Mouse (Mus musculus): ENCODE data around the gene Prune2. TPM values are rescaled to one million over a fixed set of nuclear protein-coding genes. Genes with fewer than 3 reads are reported as not detected.

Prune2 gene
- total and polyA plus RNA-seq, 3 experiments, result not detected

DNA sequence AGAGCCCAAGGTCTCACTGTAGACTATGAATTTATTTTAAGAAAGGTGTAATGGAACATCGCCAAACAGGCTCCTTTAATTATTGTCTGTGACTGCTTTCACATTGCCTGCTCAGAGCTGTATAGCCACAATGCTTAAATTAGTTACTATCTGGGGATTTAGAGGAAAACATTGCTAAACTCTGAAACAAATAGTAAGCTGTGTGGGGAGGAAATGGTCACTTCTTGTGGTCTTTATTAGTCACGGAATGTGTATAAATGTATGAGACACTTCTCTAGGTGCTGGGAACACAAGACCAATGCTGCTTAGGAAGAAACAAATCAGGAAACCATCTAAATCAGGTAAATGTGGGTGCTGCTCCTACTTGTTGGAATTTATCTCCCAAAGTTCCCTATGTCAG lies 317.1 kb downstream of the Prune2 start:
- H3K27ac ChIP-seq (ENCODE audit: control insufficient read depth, low read depth, low read length), result no peak overlapping the region
- no peaks in the 10 kb centered on the region for H3K79me2 ChIP-seq (ENCODE audit: control insufficient read depth, insufficient read depth, low read length, poor library complexity)
- H3K9ac ChIP-seq (ENCODE audit: control insufficient read depth, low read depth, low read length, poor library complexity, severe bottlenecking), result no peak overlapping the region
- DNase-seq (ENCODE audit: low read depth, low spot score), result no peak
- no peak overlapping the region for H3K4me3 ChIP-seq (ENCODE audit: control insufficient read depth in 1 of 2, insufficient read depth in 1 of 2, low read depth in 2 of 2, low read length in 2 of 2)
- H3K36me3 ChIP-seq (ENCODE audit: control insufficient read depth in 1 of 2, insufficient read depth in 2 of 2, low read length in 2 of 2), result no peaks in the 10 kb centered on the region
- no peaks in the 10 kb centered on the region for H3K9me3 ChIP-seq (replicated peaks; ENCODE audit: insufficient read depth, low read length)
- H3K27me3 ChIP-seq (ENCODE audit: control insufficient read depth in 1 of 2, insufficient read depth in 2 of 2, low read length in 2 of 2), result no peaks in the 10 kb centered on the region
- TF ChIP-seq CTCF (IDR thresholded peaks at IDR 0.05 in 2 of 3, conservative IDR thresholded peaks at IDR 0.05 in 1 of 3; ENCODE audit: control insufficient read depth in 1 of 3, insufficient read depth in 1 of 3, low read depth in 2 of 3, low read length in 3 of 3, poor library complexity in 1 of 3, severe bottlenecking in 1 of 3) (no peak), NRF1 (IDR thresholded peaks at IDR 0.05; ENCODE audit: insufficient read depth, low read depth, low read length, poor library complexity, severe bottlenecking) (no peak), UBTF (IDR thresholded peaks at IDR 0.05; ENCODE audit: borderline replicate concordance, insufficient read depth, low read depth, low read length) (no peak), USF2 (IDR thresholded peaks at IDR 0.05; ENCODE audit: borderline replicate concordance in 1 of 2, insufficient read depth in 1 of 2, low read depth in 1 of 2, low read length in 2 of 2) (no peak), EP300 (IDR thresholded peaks at IDR 0.05; ENCODE audit: low read depth in 1 of 2, low read length in 2 of 2) (no peak), KAT2A (conservative IDR thresholded peaks at IDR 0.05; ENCODE audit: low read depth, low read length) (no peak), POLR2A (IDR thresholded peaks at IDR 0.05; ENCODE audit: control insufficient read depth in 1 of 2, insufficient read depth in 1 of 2, low read depth in 1 of 2, low read length in 2 of 2, poor library complexity in 1 of 2) (no peak), ZNF384 (IDR thresholded peaks at IDR 0.05; ENCODE audit: low read depth, low read length) (no peak), CHD1 (IDR thresholded peaks at IDR 0.05; ENCODE audit: low read depth, low read length) (no peak)
- H3K4me1 ChIP-seq (ENCODE audit: control insufficient read depth in 1 of 2, insufficient read depth in 2 of 2, low read length in 2 of 2), result no peaks in the 10 kb centered on the region

Other genes with a start within 250 kb of the Prune2 start
- 21.5 and 26.4 TPM in 2 replicates for gene Vps13a, start 175.2 kb upstream of the Prune2 start, total RNA-seq (2012; rRNA removed)
- gene Vps13a, start 175.2 kb upstream of the Prune2 start, polyA plus RNA-seq (2012; ENCODE audit: insufficient read depth in 1 of 2, insufficient read length in 2 of 2, low read depth in 1 of 2, low replicate concordance in 2 of 2, missing spikeins in 1 of 2), result 100 to 1,000 TPM in 1 of 2 experiments, 10 to 100 TPM in 1; 29.7 to 335 TPM
- gene Foxb2, start 82.3 kb upstream of the Prune2 start, total RNA-seq (2012; rRNA removed), result not detected in 2 replicates
- gene Foxb2, start 82.3 kb upstream of the Prune2 start, polyA plus RNA-seq (2012; ENCODE audit: insufficient read depth in 1 of 2, insufficient read length in 2 of 2, low read depth in 1 of 2, low replicate concordance in 2 of 2, missing spikeins in 1 of 2), result not detected

Measured in MEL (cell line).